Comparison of ENCODE assay signal across 10 mouse cellular contexts in genomic region chr1:51996751-51997659, GRCm38 (mm10). TPM values are rescaled to one million over a fixed set of nuclear protein-coding genes. Genes with fewer than 3 reads are reported as not detected.
A peak's percentile ranks its signal among the peaks of the same experiment; 100 is the strongest.
DNase-seq lines count a peak whose midpoint lies in the region; ATAC-seq lines count a peak whose summit lies in the region.
"Had no signal": no experiment of that assay in that cellular context is flagged by ENCODE, and none has a peak within 500 bp of the region (broad histone marks: within the 10 kb centered on the region; RNA-seq: fewer than 3 reads in every experiment).

No protein-coding gene starts in this region.

- H3K27ac ChIP-seq in kidney, embryonic 15.5 days, result peak overlapping the region; percentile 15; the same call in 1 of the 2 replicates
- H3K27ac ChIP-seq in embryonic facial prominence, embryonic 13.5 days, result peak overlapping the region; percentile 73
- H3K27ac ChIP-seq in midbrain, embryonic 15.5 days, result no peak overlapping the region

- H3K9me3 ChIP-seq in kidney, embryonic 15.5 days (replicated peaks), result no peaks in the 10 kb centered on the region
- H3K9me3 ChIP-seq in embryonic facial prominence, embryonic 13.5 days, result no peaks in the 10 kb centered on the region
- H3K9me3 ChIP-seq in midbrain, embryonic 15.5 days, result no peaks in the 10 kb centered on the region

- no peak overlapping the region for H3K4me2 ChIP-seq in kidney, embryonic 15.5 days
- no peak overlapping the region for H3K4me2 ChIP-seq in embryonic facial prominence, embryonic 13.5 days
- no peak overlapping the region for H3K4me2 ChIP-seq in midbrain, embryonic 15.5 days

- WGBS in kidney, embryonic 15.5 days, result 46% methylated on average over 11 of the region's 11 CpGs
- 32% methylated on average over 11 of the region's 11 CpGs for WGBS in embryonic facial prominence, embryonic 13.5 days
- WGBS in midbrain, embryonic 15.5 days, result 46% methylated on average over 11 of the region's 11 CpGs

- no peaks in the 10 kb centered on the region for H3K27me3 ChIP-seq in kidney, embryonic 15.5 days
- no peaks in the 10 kb centered on the region for H3K27me3 ChIP-seq in embryonic facial prominence, embryonic 13.5 days
- no peaks in the 10 kb centered on the region for H3K27me3 ChIP-seq in midbrain, embryonic 15.5 days (replicated peaks)

- ATAC-seq in kidney, embryonic 15.5 days (replicated peaks; ENCODE audit: low FRiP score), result peak; percentile 33; the same call in 1 of the 2 replicates
- ATAC-seq in embryonic facial prominence, embryonic 13.5 days (ENCODE audit: insufficient number of reproducible peaks, insufficient read depth, low FRiP score, low TSS enrichment, low read depth), result no peak
- peak; percentile 48; the same call in 1 of the 2 replicates for ATAC-seq in midbrain, embryonic 15.5 days (replicated peaks)

- H3K4me3 ChIP-seq in kidney, embryonic 15.5 days (replicated peaks), result no peak overlapping the region
- no peak overlapping the region for H3K4me3 ChIP-seq in embryonic facial prominence, embryonic 13.5 days
- no peak overlapping the region for H3K4me3 ChIP-seq in midbrain, embryonic 15.5 days
- H3K4me3 ChIP-seq: erythroblast, embryonic 14.5 days had no signal

- no peaks in the 10 kb centered on the region for H3K36me3 ChIP-seq in kidney, embryonic 15.5 days
- H3K36me3 ChIP-seq in embryonic facial prominence, embryonic 13.5 days, result no peaks in the 10 kb centered on the region
- H3K36me3 ChIP-seq in midbrain, embryonic 15.5 days (replicated peaks), result no peaks in the 10 kb centered on the region

- no peak for DNase-seq in kidney, adult 18-20 months
- DNase-seq in induced T-regulatory cell, adult 2 months (ENCODE audit: low read depth), result peak; percentile 43
- DNase-seq in spleen, adult 18-20 months, result no peak
- no peak for DNase-seq in left cerebral cortex, adult 18-20 months (ENCODE audit: low spot score in 2 of 2)
- no peak for DNase-seq in left cerebral cortex, adult 8-10 months (ENCODE audit: low spot score in 2 of 2)

- no peak overlapping the region for H3K9ac ChIP-seq in kidney, embryonic 15.5 days
- no peak overlapping the region for H3K9ac ChIP-seq in embryonic facial prominence, embryonic 13.5 days
- no peak overlapping the region for H3K9ac ChIP-seq in midbrain, embryonic 15.5 days

- peaks cover 6% of the 10 kb centered on the region; the same call in 1 of the 2 replicates for H3K4me1 ChIP-seq in kidney, embryonic 15.5 days
- H3K4me1 ChIP-seq in embryonic facial prominence, embryonic 13.5 days, result peaks cover 9% of the 10 kb centered on the region
- H3K4me1 ChIP-seq in midbrain, embryonic 15.5 days, result peaks cover 3% of the 10 kb centered on the region

RNA-seq across cellular contexts. Expression of gene Stat4, which starts 10.1 kb away (rescaled TPM):
- polyA plus RNA-seq in kidney, embryonic 15.5 days (2015; fragmentation: Nextera tagmentation; extraction: Ambion mirVana), result 1.6 and 2.0 TPM in 2 replicates
- 1.3 and 1.4 TPM in 2 replicates for polyA plus RNA-seq in embryonic facial prominence, embryonic 13.5 days (2015; fragmentation: Nextera tagmentation; extraction: Ambion mirVana)
- 0.18 and 0.43 TPM in 2 replicates for polyA plus RNA-seq in midbrain, embryonic 15.5 days (2015; fragmentation: Nextera tagmentation; extraction: Ambion mirVana)
- 1 to 10 TPM; 3.6 to 3.7 TPM for total RNA-seq in left cerebral cortex, adult 18-20 months (2021)
- 1 to 10 TPM; 2.6 to 3.4 (median 2.9) TPM for total RNA-seq in left cerebral cortex, adult 8-10 months (2022)
- total RNA-seq: MEL had no signal
- polyA plus RNA-seq: erythroblast, embryonic 14.5 days had no signal
